Mouse (Mus musculus): Measurements from ENCODE around the gene Tmcc3.

DNA sequence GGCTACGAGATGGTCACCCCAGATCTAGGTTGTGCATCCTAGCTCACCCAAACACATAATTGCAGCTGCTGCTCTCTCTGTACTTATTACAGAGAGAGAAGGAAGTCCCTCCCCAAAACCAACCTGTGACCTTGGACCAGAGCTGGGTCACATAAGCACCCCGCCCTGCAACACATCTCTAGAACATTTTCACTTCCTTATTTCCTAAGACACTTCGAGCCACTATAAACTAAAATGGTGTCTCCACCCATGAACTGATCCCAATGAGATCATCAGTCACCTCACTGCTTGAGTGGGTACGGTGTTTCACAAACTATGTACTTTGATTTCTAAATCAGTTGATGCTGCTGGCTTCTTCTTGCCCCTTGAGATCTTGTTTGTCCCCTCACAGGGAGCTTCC is 293.7 kb downstream of the Tmcc3 start:
- TF ChIP-seq CTCF (IDR thresholded peaks at IDR 0.05; ENCODE audit: low read depth) (no peak), EP300 (IDR thresholded peaks at IDR 0.05; ENCODE audit: low read depth) (no peak)

All from heart, postnatal 0 days (tissue).